Mouse (Mus musculus) bone marrow, adult 2 months (tissue): ENCODE results near the gene Acad10.

Experiments
- CTCF ChIP-seq: fragments of 200-500 bp; IDR thresholded peaks from 2 replicates; pipeline ENCODE4 v1.5.1; 2011; ENCODE audit warnings: low read length, control low read depth; ENCODE audit not compliant: control insufficient read depth, insufficient read depth
- POLR2A ChIP-seq: fragments of 200-500 bp; IDR thresholded peaks from 2 replicates; pipeline ENCODE4 v1.6.1; 2011; ENCODE audit warnings: low read depth, mild to moderate bottlenecking, control low read depth, low read length, borderline replicate concordance; ENCODE audit not compliant: control insufficient read depth

GRCm38 (mm10) chr5:121601547-121602299 lies 58.6 kb downstream of the Acad10 start:
- peak; percentile 100 for TF ChIP-seq CTCF
- no peak for TF ChIP-seq POLR2A
